Mouse (Mus musculus) MEL (cell line): ENCODE measurements around the gene Cox7a2. TPM values are rescaled to one million over a fixed set of nuclear protein-coding genes. Genes with fewer than 3 reads are reported as not detected.

Source experiments
- DNase-seq: peaks from one replicate; pipeline ENCODE4 v3.0.0; 2011; ENCODE audit warnings: low read depth, low spot score
- H3K27ac ChIP-seq: 2 replicates; pipeline ENCODE4 v1.5.1; 2012; ENCODE audit warnings: low read depth, mild to moderate bottlenecking, control low read depth, low read length, moderate library complexity; ENCODE audit not compliant: control insufficient read depth
- H3K27me3 ChIP-seq, 2 experiments: fragments of 150-350 bp in 1 of 2; sonication (generic) in 1 of 2; 2 replicates each; pipeline ENCODE4 v1.6.1; 2012; ENCODE audit warnings: low read length in 2 of 2, mild to moderate bottlenecking in 2 of 2, improper control_type of control experiment in 1 of 2, moderate library complexity in 1 of 2; ENCODE audit not compliant: insufficient read depth in 2 of 2, control insufficient read depth in 1 of 2
- H3K36me3 ChIP-seq, 2 experiments: 2 replicates each; pipeline ENCODE4 v1.6.1; 2012 to 2014; ENCODE audit warnings: low read length in 2 of 2, improper control_type of control experiment in 1 of 2, inconsistent platforms in 1 of 2, mild to moderate bottlenecking in 1 of 2; ENCODE audit not compliant: insufficient read depth in 2 of 2, control insufficient read depth in 1 of 2
- H3K4me1 ChIP-seq, 2 experiments: fragments of 150-350 bp in 1 of 2; sonication (generic) in 1 of 2; 2 replicates each; pipeline ENCODE4 v1.6.1; 2012; ENCODE audit warnings: low read length in 2 of 2, improper control_type of control experiment in 1 of 2, mild to moderate bottlenecking in 1 of 2; ENCODE audit not compliant: insufficient read depth in 2 of 2, control insufficient read depth in 1 of 2
- H3K4me3 ChIP-seq, 2 experiments: fragments of 150-350 bp in 1 of 2; sonication (generic) in 1 of 2; 2 replicates each; pipeline ENCODE4 v1.5.1; 2012; ENCODE audit warnings: low read depth in 2 of 2, low read length in 2 of 2, mild to moderate bottlenecking in 2 of 2, moderate library complexity in 2 of 2, control low read depth in 1 of 2, improper control_type of control experiment in 1 of 2; ENCODE audit not compliant: control insufficient read depth in 1 of 2, insufficient read depth in 1 of 2
- H3K79me2 ChIP-seq: 2 replicates; pipeline ENCODE4 v1.6.1; 2012; ENCODE audit warnings: mild to moderate bottlenecking, low read length, moderate library complexity; ENCODE audit not compliant: control insufficient read depth, poor library complexity, insufficient read depth
- H3K9ac ChIP-seq: 2 replicates; pipeline ENCODE4 v1.6.1; 2012; ENCODE audit warnings: low read depth, mild to moderate bottlenecking, control low read depth, low read length, moderate library complexity; ENCODE audit not compliant: control insufficient read depth, poor library complexity, severe bottlenecking
- H3K9me3 ChIP-seq: fragments of 150-350 bp; sonication (generic); replicated peaks from 2 replicates; pipeline ENCODE4 v1.6.1; 2012; ENCODE audit warnings: mild to moderate bottlenecking, low read length, improper control_type of control experiment, moderate library complexity; ENCODE audit not compliant: insufficient read depth
- BHLHE40 ChIP-seq: IDR thresholded peaks from 2 replicates; pipeline ENCODE4 v1.6.1; 2012; ENCODE audit warnings: low read depth, mild to moderate bottlenecking, inconsistent platforms, low read length, improper control_type of control experiment, borderline replicate concordance
- CHD1 ChIP-seq: IDR thresholded peaks from 2 replicates; pipeline ENCODE4 v1.6.1; 2012; ENCODE audit warnings: low read depth, mild to moderate bottlenecking, inconsistent platforms, low read length, improper control_type of control experiment
- CHD2 ChIP-seq: IDR thresholded peaks from 2 replicates; pipeline ENCODE4 v1.6.1; 2011; ENCODE audit warnings: low read length, improper control_type of control experiment
- CTCF ChIP-seq, 3 experiments: IDR thresholded peaks in 2 of 3; conservative IDR thresholded peaks in 1 of 3; 2 replicates each; pipeline ENCODE4 v1.5.1; 2011 to 2012; ENCODE audit warnings: low read length in 3 of 3, low read depth in 2 of 3, mild to moderate bottlenecking in 2 of 3, improper control_type of control experiment in 1 of 3, inconsistent platforms in 1 of 3, mixed read lengths in 1 of 3, moderate library complexity in 1 of 3; ENCODE audit not compliant: control insufficient read depth in 1 of 3, insufficient read depth in 1 of 3, poor library complexity in 1 of 3, severe bottlenecking in 1 of 3
- ELF1 ChIP-seq: IDR thresholded peaks from 2 replicates; pipeline ENCODE4 v1.6.1; 2014; ENCODE audit warnings: low read depth, mild to moderate bottlenecking, inconsistent platforms, low read length, improper control_type of control experiment, moderate library complexity
- GABPA ChIP-seq: IDR thresholded peaks from 2 replicates; pipeline ENCODE4 v1.6.1; 2012; ENCODE audit warnings: low read depth, mild to moderate bottlenecking, inconsistent platforms, low read length, improper control_type of control experiment, moderate library complexity
- GATA1 ChIP-seq: IDR thresholded peaks from 2 replicates; pipeline ENCODE4 v1.6.1; 2011; ENCODE audit warnings: low read depth, low read length, improper control_type of control experiment
- HCFC1 ChIP-seq: IDR thresholded peaks from 2 replicates; pipeline ENCODE4 v1.6.1; 2012; ENCODE audit warnings: low read depth, mild to moderate bottlenecking, inconsistent platforms, low read length, improper control_type of control experiment, moderate library complexity
- MAX ChIP-seq: IDR thresholded peaks from 2 replicates; pipeline ENCODE4 v1.6.1; 2011; ENCODE audit warnings: low read length, improper control_type of control experiment
- MAZ ChIP-seq: IDR thresholded peaks from 2 replicates; pipeline ENCODE4 v1.6.1; 2012; ENCODE audit warnings: low read depth, mild to moderate bottlenecking, inconsistent platforms, low read length, improper control_type of control experiment
- MYB ChIP-seq: IDR thresholded peaks from 2 replicates; pipeline ENCODE4 v1.6.1; 2011; ENCODE audit warnings: mild to moderate bottlenecking, low read depth, low read length, improper control_type of control experiment
- MYC ChIP-seq: IDR thresholded peaks from 2 replicates; pipeline ENCODE4 v1.6.1; 2011; ENCODE audit warnings: low read depth, mild to moderate bottlenecking, low read length, improper control_type of control experiment, moderate library complexity
- NRF1 ChIP-seq: IDR thresholded peaks from 2 replicates; pipeline ENCODE4 v1.6.1; 2014; ENCODE audit warnings: low read depth, mild to moderate bottlenecking, inconsistent platforms, low read length, improper control_type of control experiment, moderate library complexity; ENCODE audit not compliant: poor library complexity, insufficient read depth, severe bottlenecking
- POLR2AphosphoS2 ChIP-seq: IDR thresholded peaks from 2 replicates; pipeline ENCODE4 v1.6.1; 2011; ENCODE audit warnings: low read length, improper control_type of control experiment
- POLR2AphosphoS5 ChIP-seq: IDR thresholded peaks from 2 replicates; pipeline ENCODE4 v1.6.1; 2012; ENCODE audit warnings: low read depth, borderline replicate concordance, mild to moderate bottlenecking, inconsistent platforms, low read length, moderate library complexity, mixed read lengths
- RCOR1 ChIP-seq: IDR thresholded peaks from 2 replicates; pipeline ENCODE4 v1.6.1; 2012; ENCODE audit warnings: low read depth, mild to moderate bottlenecking, inconsistent platforms, low read length, improper control_type of control experiment
- SIN3A ChIP-seq: IDR thresholded peaks from 2 replicates; pipeline ENCODE4 v1.6.1; 2012; ENCODE audit warnings: low read length, improper control_type of control experiment, inconsistent platforms
- SMC3 ChIP-seq: IDR thresholded peaks from 2 replicates; pipeline ENCODE4 v1.6.1; 2011; ENCODE audit warnings: low read depth, low read length, improper control_type of control experiment
- TBP ChIP-seq: IDR thresholded peaks from 2 replicates; pipeline ENCODE4 v1.8.0; 2011; ENCODE audit warnings: low read depth, low read length, improper control_type of control experiment
- TCF12 ChIP-seq: IDR thresholded peaks from 2 replicates; pipeline ENCODE4 v1.6.1; 2014; ENCODE audit warnings: low read depth, mild to moderate bottlenecking, inconsistent platforms, low read length, improper control_type of control experiment, moderate library complexity
- UBTF ChIP-seq: IDR thresholded peaks from 2 replicates; pipeline ENCODE4 v1.6.1; 2012; ENCODE audit warnings: low read depth, mild to moderate bottlenecking, inconsistent platforms, low read length, improper control_type of control experiment, moderate library complexity, borderline replicate concordance; ENCODE audit not compliant: insufficient read depth
- USF1 ChIP-seq: IDR thresholded peaks from 2 replicates; pipeline ENCODE4 v1.6.1; 2014; ENCODE audit warnings: low read depth, mild to moderate bottlenecking, inconsistent platforms, low read length, improper control_type of control experiment, moderate library complexity
- USF2 ChIP-seq, 2 experiments: IDR thresholded peaks; 2 replicates each; pipeline ENCODE4 v1.6.1; 2011 to 2012; ENCODE audit warnings: improper control_type of control experiment in 2 of 2, low read length in 2 of 2, borderline replicate concordance in 1 of 2, inconsistent platforms in 1 of 2, low read depth in 1 of 2, mild to moderate bottlenecking in 1 of 2; ENCODE audit not compliant: insufficient read depth in 1 of 2
- ZC3H11A ChIP-seq: IDR thresholded peaks from 2 replicates; pipeline ENCODE4 v1.6.1; 2012; ENCODE audit warnings: low read depth, mild to moderate bottlenecking, inconsistent platforms, low read length, improper control_type of control experiment
- ZKSCAN1 ChIP-seq: IDR thresholded peaks from 2 replicates; pipeline ENCODE4 v1.6.1; 2012; ENCODE audit warnings: low read depth, mild to moderate bottlenecking, inconsistent platforms, low read length, improper control_type of control experiment, moderate library complexity
- polyA plus RNA-seq, 2 experiments: library from polyadenylated mRNA; stranded (reverse) in 1 of 2; unstranded in 1 of 2; fragments of >175 nt in 1 of 2; fragments of >200 nt in 1 of 2; gene quantifications; 2 replicates each; pipeline versions ENCODE4 v1.2.1 to v1.2.4; 2012; ENCODE audit warnings: low replicate concordance in 2 of 2, low read depth in 1 of 2; ENCODE audit not compliant: insufficient read length in 2 of 2, insufficient read depth in 1 of 2, missing spikeins in 1 of 2
- total RNA-seq: library from RNA; depleted of rRNA; stranded (reverse); fragments of 300-350 nt; gene quantifications from 2 replicates; pipeline ENCODE4 v1.2.3, GENCODE M21; 2012

Gene Cox7a2
- total and polyA plus RNA-seq, 3 experiments = 381 to 393 TPM; not detected in 1

DNA sequence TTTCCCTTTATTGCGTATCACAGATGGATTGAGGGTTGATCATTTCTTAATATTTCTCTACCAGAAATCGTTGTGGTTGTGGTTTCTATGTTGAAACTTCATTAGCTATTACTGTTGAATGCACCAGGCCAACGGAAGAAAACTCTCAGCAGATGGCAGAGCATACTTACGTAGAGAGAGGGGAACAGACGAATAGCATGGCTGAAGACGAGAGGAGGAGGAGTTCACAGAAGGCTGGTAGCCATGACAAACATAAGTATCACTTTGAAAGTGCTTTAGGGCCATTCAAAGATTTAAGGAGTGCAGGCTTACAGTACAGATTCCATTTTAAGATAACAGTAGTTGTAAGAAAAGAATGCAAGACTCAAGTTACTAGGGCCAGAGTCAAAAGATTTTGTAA lies 2.8 kb upstream of the Cox7a2 start:
- no peak overlapping the region for H3K27ac ChIP-seq
- no peak overlapping the region for H3K9ac ChIP-seq
- H3K9me3 ChIP-seq = no peaks in the 10 kb centered on the region
- H3K4me3 ChIP-seq = no peak overlapping the region
- TF ChIP-seq POLR2AphosphoS2 (no peak), BHLHE40 (no peak), CHD1 (no peak), MAZ (no peak), ZC3H11A (no peak), SMC3 (no peak), HCFC1 (no peak), UBTF (no peak), USF1 (no peak), MYB (no peak), ELF1 (no peak), RCOR1 (no peak), CTCF (IDR thresholded peaks at IDR 0.05 in 2 of 3, conservative IDR thresholded peaks at IDR 0.05 in 1 of 3; ENCODE audit: control insufficient read depth in 1 of 3, insufficient read depth in 1 of 3, low read depth in 2 of 3, low read length in 3 of 3, poor library complexity in 1 of 3, severe bottlenecking in 1 of 3) (no peak), NRF1 (no peak), ZKSCAN1 (no peak), USF2 (IDR thresholded peaks at IDR 0.05; ENCODE audit: borderline replicate concordance in 1 of 2, insufficient read depth in 1 of 2, low read depth in 1 of 2, low read length in 2 of 2) (no peak), GATA1 (no peak), TCF12 (no peak), CHD2 (no peak)
- H3K4me1 ChIP-seq = peaks cover 3 to 5% of the 10 kb centered on the region in 2 experiments; a peak in 2 of 4 replicates
- H3K79me2 ChIP-seq = peaks cover 9% of the 10 kb centered on the region
- no peak for DNase-seq
- H3K27me3 ChIP-seq = no peaks in the 10 kb centered on the region
- H3K36me3 ChIP-seq = peaks cover 0 to 9% of the 10 kb centered on the region in 2 experiments; a peak in 3 of 4 replicates

DNA sequence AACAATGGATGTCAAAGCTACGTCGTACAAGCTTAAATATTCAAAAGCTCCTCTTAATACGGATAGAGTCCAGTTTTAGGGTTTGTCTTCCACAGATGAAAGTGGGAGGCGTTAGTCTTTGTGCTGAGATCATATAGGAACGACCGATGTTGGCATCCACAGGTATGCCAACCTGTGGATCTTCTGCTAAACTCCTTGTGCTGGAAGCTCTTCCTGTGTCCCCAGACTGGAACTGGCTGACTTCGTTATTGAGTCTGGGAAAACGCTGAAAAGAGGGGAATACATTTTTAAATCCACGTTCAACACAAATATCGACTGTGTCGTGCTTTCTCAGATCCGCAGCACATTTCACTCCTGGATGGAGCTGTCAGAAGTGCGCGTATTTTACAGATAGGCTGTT lies 398 bp upstream of the Cox7a2 start:
- DNase-seq = no peak
- Histone ChIP-seq H3K9ac (peak overlapping the region; percentile 73), H3K36me3 (peaks cover 9 to 10% of the 10 kb centered on the region in 2 experiments)
- no peak for TF ChIP-seq TBP
- TF ChIP-seq MYC = no peak
- peak; percentile 21; the same call in 1 of the 2 replicates for TF ChIP-seq MAX
- TF ChIP-seq SIN3A = no peak
- TF ChIP-seq POLR2AphosphoS5 = no peak
- TF ChIP-seq GABPA = no peak
- TF ChIP-seq, all 39 proteins: peak for 1
- no peaks in the 10 kb centered on the region for H3K27me3 ChIP-seq
- H3K27ac ChIP-seq = peak overlapping the region; percentile 73
- H3K4me3 ChIP-seq = peak overlapping the region; percentile 66 to 75
- H3K79me2 ChIP-seq = peaks cover 12% of the 10 kb centered on the region
- no peaks in the 10 kb centered on the region for H3K9me3 ChIP-seq
- peaks cover 3 to 5% of the 10 kb centered on the region in 2 experiments; a peak in 2 of 4 replicates for H3K4me1 ChIP-seq
